Mouse (Mus musculus) embryonic facial prominence, embryonic 14.5 days (tissue): ENCODE results near the gene Pcp4l1. TPM values are rescaled to one million over a fixed set of nuclear protein-coding genes. Genes with fewer than 3 reads are reported as not detected.

Experiments used
- polyA plus RNA-seq: library from polyadenylated mRNA; unstranded; fragments of >200 nt; fragmentation: Nextera tagmentation; extraction: Ambion mirVana; gene quantifications from 2 replicates; pipeline ENCODE4 v1.2.1, GENCODE M21; 2014

Gene Pcp4l1
- polyA plus RNA-seq, 1 experiment from 2014 or later, result 14.7 TPM

Other genes starting within 250 kb of the Pcp4l1 start
- 1.6 and 3.2 TPM in 2 replicates for gene Fcgr2b, start 219.7 kb downstream of the Pcp4l1 start, polyA plus RNA-seq
- 0.81 and 0.92 TPM in 2 replicates for gene Fcgr4, start 177.3 kb downstream of the Pcp4l1 start, polyA plus RNA-seq
- 20.5 and 25.0 TPM in 2 replicates for gene Fcgr3, start 131.3 kb downstream of the Pcp4l1 start, polyA plus RNA-seq
- gene Cfap126, start 82.3 kb downstream of the Pcp4l1 start, polyA plus RNA-seq, result 4.4 and 12.3 TPM in 2 replicates
- 276 and 291 TPM in 2 replicates for gene Sdhc, start 45.7 kb downstream of the Pcp4l1 start, polyA plus RNA-seq
- 9.6 and 11.2 TPM in 2 replicates for gene Mpz, start 45.6 kb downstream of the Pcp4l1 start, polyA plus RNA-seq
- gene Nr1i3, start 17.7 kb upstream of the Pcp4l1 start, polyA plus RNA-seq, result 0.15 and 0.17 TPM in 2 replicates
- gene Tomm40l, start 26.2 kb upstream of the Pcp4l1 start, polyA plus RNA-seq, result 25.4 and 28.7 TPM in 2 replicates
- 1.9 TPM in 2 replicates for gene Apoa2, start 28.8 kb upstream of the Pcp4l1 start, polyA plus RNA-seq
- gene Fcer1g, start 38.1 kb upstream of the Pcp4l1 start, polyA plus RNA-seq, result 92.7 and 100 TPM in 2 replicates
- 11.7 and 13.1 TPM in 2 replicates for gene Adamts4, start 54.2 kb upstream of the Pcp4l1 start, polyA plus RNA-seq
- 233 and 246 TPM in 2 replicates for gene Ndufs2, start 55.1 kb upstream of the Pcp4l1 start, polyA plus RNA-seq
- 60.2 and 64.0 TPM in 2 replicates for gene B4galt3, start 74.1 kb upstream of the Pcp4l1 start, polyA plus RNA-seq
- 44.3 and 53.0 TPM in 2 replicates for gene Ppox, start 84.9 kb upstream of the Pcp4l1 start, polyA plus RNA-seq
- gene Usp21, start 91.7 kb upstream of the Pcp4l1 start, polyA plus RNA-seq, result 64.2 and 74.3 TPM in 2 replicates
- gene Ufc1, start 98.8 kb upstream of the Pcp4l1 start, polyA plus RNA-seq, result 110 and 117 TPM in 2 replicates
- gene Dedd, start 132.9 kb upstream of the Pcp4l1 start, polyA plus RNA-seq, result 46.0 and 52.1 TPM in 2 replicates
- 28.8 and 29.7 TPM in 2 replicates for gene Nit1, start 149.4 kb upstream of the Pcp4l1 start, polyA plus RNA-seq
- 49.1 and 49.5 TPM in 2 replicates for gene Pfdn2, start 149.4 kb upstream of the Pcp4l1 start, polyA plus RNA-seq
- 2.2 and 3.0 TPM in 2 replicates for gene Klhdc9, start 164.5 kb upstream of the Pcp4l1 start, polyA plus RNA-seq
- gene Nectin4, start 173.8 kb upstream of the Pcp4l1 start, polyA plus RNA-seq, result 7.7 and 10.7 TPM in 2 replicates
- gene Arhgap30, start 192.7 kb upstream of the Pcp4l1 start, polyA plus RNA-seq, result 1.9 and 2.0 TPM in 2 replicates
- gene Usf1, start 215.0 kb upstream of the Pcp4l1 start, polyA plus RNA-seq, result 68.9 and 84.9 TPM in 2 replicates
- 2.0 and 3.6 TPM in 2 replicates for gene Tstd1, start 222.6 kb upstream of the Pcp4l1 start, polyA plus RNA-seq
- gene F11r, start 241.3 kb upstream of the Pcp4l1 start, polyA plus RNA-seq, result 27.0 and 29.5 TPM in 2 replicates